Mouse (Mus musculus) midbrain, embryonic 13.5 days (tissue): ENCODE results near the gene Crxos. TPM values are rescaled to one million over a fixed set of nuclear protein-coding genes. Genes with fewer than 3 reads are reported as not detected.

Experiments used
- ATAC-seq: fragments of 200-750 bp; cut with Nextera tagmentation; 2 replicates; pipeline ENCODE4 v1.8.0; 2017; ENCODE audit warnings: mild to moderate bottlenecking, moderate TSS enrichment, moderate library complexity
- H3K27ac ChIP-seq: fragments of 300-500 bp; sonication (generic); 2 replicates; pipeline ENCODE4 v1.5.1; 2015; ENCODE audit warnings: inconsistent platforms, mild to moderate bottlenecking, moderate library complexity
- H3K27me3 ChIP-seq: fragments of 300-500 bp; sonication (generic); 2 replicates; pipeline ENCODE4 v1.6.1; 2015; ENCODE audit warnings: mild to moderate bottlenecking, inconsistent platforms
- H3K36me3 ChIP-seq: fragments of 300-500 bp; sonication (generic); 2 replicates; pipeline ENCODE4 v1.6.1; 2015; ENCODE audit warnings: mild to moderate bottlenecking, inconsistent platforms
- H3K4me1 ChIP-seq: fragments of 300-500 bp; sonication (generic); replicated peaks from 2 replicates; pipeline ENCODE4 v1.6.1; 2015; ENCODE audit warnings: inconsistent platforms
- H3K4me2 ChIP-seq: fragments of 300-500 bp; sonication (generic); replicated peaks from 2 replicates; pipeline ENCODE4 v1.6.1; 2015; ENCODE audit warnings: moderate library complexity, mild to moderate bottlenecking, inconsistent platforms
- H3K4me3 ChIP-seq: fragments of 300-500 bp; sonication (generic); replicated peaks from 2 replicates; pipeline ENCODE4 v1.5.1; 2015; ENCODE audit warnings: mild to moderate bottlenecking, inconsistent platforms
- H3K9ac ChIP-seq: fragments of 300-500 bp; sonication (generic); replicated peaks from 2 replicates; pipeline ENCODE4 v1.6.1; 2015; ENCODE audit warnings: mild to moderate bottlenecking, inconsistent platforms
- H3K9me3 ChIP-seq: fragments of 300-500 bp; sonication (generic); 2 replicates; pipeline ENCODE4 v1.6.1; 2016; ENCODE audit warnings: mild to moderate bottlenecking, inconsistent platforms
- WGBS: fragments of 180-500 bp; shearing (Covaris S2); methylation state at CpG from one replicate; pipeline ENCODE4 v1.1.7; 2015; 5-methylcytosine and 5-hydroxymethylcytosine counted together
- polyA plus RNA-seq: library from polyadenylated mRNA; unstranded; fragments of >200 nt; fragmentation: Nextera tagmentation; extraction: Ambion mirVana; gene quantifications from 2 replicates; pipeline ENCODE4 v1.2.1, GENCODE M21; 2015

Crxos gene
- polyA plus RNA-seq, 1 experiment from 2014 or later, result 0.81 TPM

DNA sequence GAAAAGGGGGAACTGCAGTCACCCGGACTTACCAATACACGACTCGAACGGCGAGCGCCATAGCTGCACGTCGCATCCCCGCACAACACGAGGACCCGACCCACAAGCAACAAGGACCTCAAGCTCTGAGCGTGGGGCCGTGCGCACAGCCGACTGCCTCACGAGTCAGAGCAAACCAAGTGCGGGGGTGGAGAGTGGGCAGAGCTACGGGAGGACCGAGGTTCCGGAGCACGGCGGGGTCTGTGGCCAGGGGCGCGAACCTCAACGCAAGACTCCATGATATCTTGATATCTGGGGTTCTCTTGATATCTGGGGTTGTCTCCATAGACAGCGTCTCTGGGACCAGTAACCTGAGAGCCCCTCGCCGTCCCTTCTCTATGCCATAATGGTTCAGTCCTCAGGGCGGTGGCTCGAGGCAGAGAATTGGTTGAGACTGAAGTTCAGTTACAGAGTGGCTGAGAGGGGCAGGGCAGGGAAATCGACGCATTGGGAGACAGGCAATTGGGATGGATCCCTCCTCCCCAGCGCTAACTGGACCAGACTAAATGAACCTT lies 39.9 kb downstream of the Crxos start, which contains the start of gene Selenow:
Gene Selenow (minus strand): TSS at position 183 of the 554 bp plus-strand sequence.
- peak; percentile 95 for ATAC-seq
- 0% methylated on average over 33 of the region's 33 CpGs for WGBS
- peaks cover 32% of the 10 kb centered on the region for H3K36me3 ChIP-seq

DNA sequence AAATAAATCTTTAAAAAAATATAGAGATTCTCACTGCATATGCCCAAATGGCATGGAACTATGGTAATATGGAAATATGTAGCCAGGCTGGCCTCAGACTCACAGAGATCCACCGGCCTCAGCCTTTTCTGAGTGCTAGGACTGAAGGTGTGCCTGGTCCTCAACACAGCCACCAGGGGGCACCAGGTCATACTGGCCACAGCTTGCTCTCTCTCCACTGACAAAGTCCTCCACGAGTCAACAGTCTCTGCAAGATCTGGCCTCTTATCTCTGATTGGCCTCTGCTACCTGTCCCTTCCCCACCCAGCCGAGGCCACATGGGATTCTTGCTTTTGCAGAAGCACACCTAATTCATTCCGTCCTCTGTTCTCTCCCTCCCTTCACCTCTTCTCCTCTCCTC lies 47.5 kb downstream of the Crxos start:
- ATAC-seq, result 0 out of 2 replicates have a peak, but pooled peaks have one; percentile 24
- Histone ChIP-seq H3K9ac (no peak overlapping the region), H3K4me2 (no peak overlapping the region), H3K36me3 (peaks cover 2% of the 10 kb centered on the region), H3K27me3 (0 out of 2 replicates have a peak, but pooled peaks cover 3% of the 10 kb centered on the region), H3K4me1 (no peaks in the 10 kb centered on the region), H3K9me3 (0 out of 2 replicates have a peak, but pooled peaks cover 2% of the 10 kb centered on the region), H3K27ac (no peak overlapping the region), H3K4me3 (no peak overlapping the region)
- 38% methylated on average over 4 of the region's 4 CpGs for WGBS

More for the DNA sequence above, 39.9 kb downstream of the Crxos start, which contains the start of gene Selenow:
- H3K27ac ChIP-seq, result peak within 1 kb of the TSS; percentile 71
- H3K9me3 ChIP-seq, result no peaks in the 10 kb centered on the region
- peak within 1 kb of the TSS; percentile 75 for H3K9ac ChIP-seq
- 0 out of 2 replicates have a peak, but pooled peaks cover 9% of the 10 kb centered on the region for H3K27me3 ChIP-seq
- peaks cover 23% of the 10 kb centered on the region for H3K4me1 ChIP-seq
- peak within 1 kb of the TSS; percentile 85 for H3K4me2 ChIP-seq
- peak within 1 kb of the TSS; percentile 80 for H3K4me3 ChIP-seq

DNA sequence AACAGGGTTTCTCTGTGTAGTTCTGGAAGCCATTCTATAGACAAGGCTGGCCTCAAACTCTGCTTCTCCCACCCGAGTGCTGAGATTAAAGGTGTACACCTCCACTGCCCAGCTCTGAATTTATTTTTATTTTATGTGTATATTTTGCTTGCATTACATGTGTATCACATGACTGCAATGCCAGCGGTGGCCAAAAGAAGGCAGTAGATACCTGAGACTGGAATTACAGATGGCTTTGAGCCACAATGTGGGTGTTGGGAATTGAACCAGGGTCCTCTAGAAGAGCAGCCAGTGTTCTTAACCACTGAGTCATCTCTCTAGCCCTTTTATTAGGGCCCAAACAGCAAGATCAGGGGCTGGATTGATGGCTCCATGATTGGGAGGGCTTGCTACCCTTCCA lies 48.1 kb downstream of the Crxos start:
- no peak overlapping the region for H3K4me2 ChIP-seq
- peaks cover 8% of the 10 kb centered on the region for H3K36me3 ChIP-seq
- H3K27me3 ChIP-seq, result no peaks in the 10 kb centered on the region
- 0 out of 2 replicates have a peak, but pooled peaks cover 3% of the 10 kb centered on the region for H3K9me3 ChIP-seq
- 63% methylated on average over 2 of the region's 2 CpGs for WGBS
- no peak overlapping the region for H3K9ac ChIP-seq
- no peaks in the 10 kb centered on the region for H3K4me1 ChIP-seq
- no peak overlapping the region for H3K27ac ChIP-seq
- ATAC-seq, result no peak
- H3K4me3 ChIP-seq, result no peak overlapping the region

DNA sequence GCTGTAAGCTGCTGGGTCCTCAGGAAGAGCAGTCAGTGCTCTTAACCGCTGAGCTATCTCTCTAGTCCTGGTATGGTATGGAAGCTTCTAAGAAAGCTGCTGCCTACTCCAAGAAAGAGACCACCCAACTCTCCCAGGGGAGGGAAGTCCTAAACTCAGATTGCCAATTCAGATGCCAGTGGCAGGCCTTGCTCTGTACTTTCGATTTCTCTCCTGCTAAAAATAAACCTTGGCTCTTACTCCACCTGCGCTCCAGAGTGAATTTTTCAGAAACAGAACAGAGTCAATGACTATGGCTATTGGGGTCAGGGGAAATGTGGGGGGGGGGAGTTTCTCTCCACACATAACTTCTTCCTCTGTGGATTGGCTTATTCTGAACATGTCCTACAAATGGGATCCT lies 49.2 kb downstream of the Crxos start:
- no peak overlapping the region for H3K27ac ChIP-seq
- no peaks in the 10 kb centered on the region for H3K27me3 ChIP-seq
- 0 out of 2 replicates have a peak, but pooled peaks cover 3% of the 10 kb centered on the region for H3K9me3 ChIP-seq
- H3K36me3 ChIP-seq, result peaks cover 19% of the 10 kb centered on the region
- no peaks in the 10 kb centered on the region for H3K4me1 ChIP-seq
- no peak overlapping the region for H3K9ac ChIP-seq
- no peak for ATAC-seq
- WGBS, result 73% methylated on average over 3 of the region's 3 CpGs
- H3K4me3 ChIP-seq, result no peak overlapping the region
- no peak overlapping the region for H3K4me2 ChIP-seq

DNA sequence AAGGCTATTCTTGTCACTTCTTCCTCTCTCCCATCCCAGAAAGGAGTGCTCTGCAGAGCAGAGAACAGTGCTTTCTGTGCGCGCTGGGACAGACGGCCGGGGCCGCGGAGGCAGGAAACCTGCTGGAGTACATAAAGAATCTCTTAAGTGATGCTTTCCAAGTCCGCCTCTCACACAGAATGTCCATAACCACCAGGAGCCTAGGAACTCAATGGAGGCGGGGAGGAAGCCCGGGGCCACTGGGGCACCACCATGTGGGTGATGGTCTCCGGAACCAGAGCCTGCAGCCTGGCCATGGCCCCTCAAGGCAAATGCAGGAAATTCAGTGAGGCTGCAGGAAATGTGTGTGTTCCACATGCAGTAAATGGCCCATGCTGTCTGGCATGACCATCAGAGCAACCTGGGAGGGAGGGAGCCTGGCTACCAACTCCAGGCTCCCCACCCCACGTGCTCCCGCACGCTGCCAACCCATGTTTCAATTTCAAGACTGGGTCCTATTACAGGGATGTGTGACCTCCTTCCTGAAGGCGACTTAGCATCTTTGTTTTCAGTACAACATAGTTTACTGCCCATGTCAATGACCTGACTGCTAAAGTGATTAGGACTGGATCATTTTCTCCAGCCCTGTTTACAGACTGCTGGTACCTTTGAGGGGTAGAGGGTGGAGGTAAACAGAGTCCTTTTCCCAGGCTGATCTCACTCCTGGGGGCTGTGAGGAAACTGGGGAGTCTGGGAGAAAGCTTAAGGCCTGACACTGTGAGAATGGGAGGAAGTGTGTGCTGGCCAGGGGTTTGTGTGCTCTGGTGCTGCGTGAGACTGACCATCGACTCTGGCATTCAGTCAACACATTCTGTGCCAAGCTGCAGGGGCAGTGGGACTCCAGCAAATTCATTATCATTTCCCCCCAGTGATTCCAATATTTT lies 51.3 kb downstream of the Crxos start:
- no peak overlapping the region for H3K9ac ChIP-seq
- no peaks in the 10 kb centered on the region for H3K4me1 ChIP-seq
- no peak overlapping the region for H3K4me3 ChIP-seq
- no peak for ATAC-seq
- H3K9me3 ChIP-seq, result 0 out of 2 replicates have a peak, but pooled peaks cover 3% of the 10 kb centered on the region
- H3K27ac ChIP-seq, result no peak overlapping the region; the same call in 1 of the 2 replicates
- WGBS, result 64% methylated on average over 16 of the region's 16 CpGs
- no peaks in the 10 kb centered on the region for H3K27me3 ChIP-seq
- no peak overlapping the region for H3K4me2 ChIP-seq
- peaks cover 40% of the 10 kb centered on the region for H3K36me3 ChIP-seq

DNA sequence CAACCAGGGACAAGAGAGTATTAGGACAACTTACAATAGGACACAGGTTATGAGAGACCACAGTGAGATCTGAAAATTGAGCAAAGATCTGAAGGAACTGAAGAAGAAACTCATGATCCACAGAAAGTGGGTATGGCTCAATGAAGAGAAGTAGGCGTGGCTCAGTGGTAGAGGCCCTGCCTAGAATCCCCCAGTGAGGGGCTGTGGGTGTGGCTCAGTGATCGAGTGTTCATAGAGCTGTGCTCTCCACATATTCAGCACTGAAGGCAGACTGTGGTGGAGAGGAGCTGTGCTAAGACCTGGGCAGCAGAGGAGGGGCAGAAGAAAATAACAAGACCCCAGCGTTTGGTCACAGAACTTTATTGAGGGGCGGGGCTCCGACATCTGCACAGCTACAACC lies 55.1 kb downstream of the Crxos start:
- Histone ChIP-seq H3K4me2 (no peak overlapping the region), H3K36me3 (peaks cover 78% of the 10 kb centered on the region), H3K9ac (no peak overlapping the region), H3K4me3 (no peak overlapping the region), H3K27me3 (no peaks in the 10 kb centered on the region), H3K9me3 (0 out of 2 replicates have a peak, but pooled peaks cover 3% of the 10 kb centered on the region), H3K27ac (no peak overlapping the region), H3K4me1 (no peaks in the 10 kb centered on the region)
- no peak for ATAC-seq
- 96% methylated on average over 5 of the region's 5 CpGs for WGBS

DNA sequence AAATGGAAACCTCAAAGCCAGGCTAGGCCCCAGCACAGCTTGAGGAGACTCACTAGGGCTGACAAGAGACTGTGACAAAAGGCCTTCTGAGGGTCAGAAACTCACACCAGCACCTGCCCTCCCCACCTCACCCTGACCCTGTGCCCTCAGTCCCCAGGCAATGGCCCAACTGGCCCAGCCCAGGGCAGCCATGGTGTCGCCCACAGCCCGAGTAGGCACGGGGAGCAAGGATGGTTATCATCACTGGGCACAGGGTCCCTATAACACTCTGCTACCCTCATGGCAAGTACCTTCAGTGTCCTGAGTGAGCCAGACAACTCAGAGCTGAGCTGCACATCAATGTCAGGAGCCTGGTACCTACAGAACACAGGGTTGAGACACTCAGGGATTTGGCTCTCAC lies 56.2 kb downstream of the Crxos start:
- H3K36me3 ChIP-seq, result peaks cover 89% of the 10 kb centered on the region
- no peak overlapping the region for H3K4me2 ChIP-seq
- no peak overlapping the region for H3K4me3 ChIP-seq
- no peak overlapping the region for H3K27ac ChIP-seq
- H3K27me3 ChIP-seq, result no peaks in the 10 kb centered on the region
- H3K9ac ChIP-seq, result no peak overlapping the region
- peaks cover 5% of the 10 kb centered on the region; the same call in 1 of the 2 replicates for H3K4me1 ChIP-seq
- H3K9me3 ChIP-seq, result 0 out of 2 replicates have a peak, but pooled peaks cover 3% of the 10 kb centered on the region
- peak; percentile 11; the same call in 1 of the 2 replicates for ATAC-seq
- 96% methylated on average over 3 of the region's 3 CpGs for WGBS

DNA sequence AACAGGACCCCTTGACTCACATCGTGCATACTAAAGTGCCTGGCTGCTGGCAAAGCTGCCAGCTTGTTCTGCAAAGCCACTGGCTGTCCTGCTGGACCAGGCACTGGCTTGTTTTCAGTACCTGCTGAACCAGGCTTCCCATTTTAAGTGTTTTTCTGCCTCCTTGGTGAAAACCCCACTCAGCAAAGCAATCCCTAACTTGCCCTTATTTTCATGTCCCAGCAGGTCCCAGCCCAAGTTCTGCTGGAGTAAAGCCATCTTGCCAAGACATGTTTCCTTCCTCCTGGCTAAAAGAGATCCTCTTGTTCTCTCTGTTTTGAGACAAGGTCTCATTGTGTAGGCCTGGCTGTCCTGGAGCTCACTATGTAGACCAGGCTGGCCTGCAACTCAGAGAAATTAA lies 61.9 kb downstream of the Crxos start:
- no peaks in the 10 kb centered on the region for H3K9me3 ChIP-seq
- H3K36me3 ChIP-seq, result peaks cover 51% of the 10 kb centered on the region
- H3K9ac ChIP-seq, result no peak overlapping the region
- H3K4me3 ChIP-seq, result peak overlapping the region; percentile 67
- WGBS, result 93% methylated on average over 1 of the region's 1 CpGs
- no peaks in the 10 kb centered on the region for H3K27me3 ChIP-seq
- H3K27ac ChIP-seq, result no peak overlapping the region
- H3K4me1 ChIP-seq, result peaks cover 34% of the 10 kb centered on the region
- peak overlapping the region; percentile 93 for H3K4me2 ChIP-seq
- no peak for ATAC-seq

DNA sequence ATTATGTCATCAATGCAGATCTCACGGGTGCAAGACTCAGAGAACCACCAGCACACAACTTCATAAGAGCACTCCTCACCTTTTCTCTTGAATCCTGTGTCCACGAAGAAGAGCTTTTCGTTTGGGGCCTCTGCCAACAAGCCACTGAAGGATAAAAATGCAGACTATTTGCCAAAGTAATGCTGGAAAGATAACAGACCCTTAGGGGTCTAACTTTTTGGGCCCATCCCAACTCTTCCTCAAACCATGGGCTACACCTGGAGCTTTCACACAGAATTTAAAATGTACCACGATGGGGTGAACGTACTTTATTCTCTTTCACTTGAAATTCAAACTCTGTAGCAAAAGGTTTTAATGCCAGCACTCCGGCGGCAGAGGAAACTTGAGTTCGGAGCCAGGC lies 62.8 kb downstream of the Crxos start:
- ATAC-seq, result no peak
- Histone ChIP-seq H3K36me3 (peaks cover 42% of the 10 kb centered on the region), H3K27ac (peak overlapping the region; percentile 94; the same call in 1 of the 2 replicates), H3K4me1 (peaks cover 34% of the 10 kb centered on the region), H3K9ac (peak overlapping the region; percentile 71), H3K4me2 (peak overlapping the region; percentile 93), H3K27me3 (no peaks in the 10 kb centered on the region), H3K4me3 (peak overlapping the region; percentile 67), H3K9me3 (no peaks in the 10 kb centered on the region)
- WGBS, result 6% methylated on average over 8 of the region's 8 CpGs

DNA sequence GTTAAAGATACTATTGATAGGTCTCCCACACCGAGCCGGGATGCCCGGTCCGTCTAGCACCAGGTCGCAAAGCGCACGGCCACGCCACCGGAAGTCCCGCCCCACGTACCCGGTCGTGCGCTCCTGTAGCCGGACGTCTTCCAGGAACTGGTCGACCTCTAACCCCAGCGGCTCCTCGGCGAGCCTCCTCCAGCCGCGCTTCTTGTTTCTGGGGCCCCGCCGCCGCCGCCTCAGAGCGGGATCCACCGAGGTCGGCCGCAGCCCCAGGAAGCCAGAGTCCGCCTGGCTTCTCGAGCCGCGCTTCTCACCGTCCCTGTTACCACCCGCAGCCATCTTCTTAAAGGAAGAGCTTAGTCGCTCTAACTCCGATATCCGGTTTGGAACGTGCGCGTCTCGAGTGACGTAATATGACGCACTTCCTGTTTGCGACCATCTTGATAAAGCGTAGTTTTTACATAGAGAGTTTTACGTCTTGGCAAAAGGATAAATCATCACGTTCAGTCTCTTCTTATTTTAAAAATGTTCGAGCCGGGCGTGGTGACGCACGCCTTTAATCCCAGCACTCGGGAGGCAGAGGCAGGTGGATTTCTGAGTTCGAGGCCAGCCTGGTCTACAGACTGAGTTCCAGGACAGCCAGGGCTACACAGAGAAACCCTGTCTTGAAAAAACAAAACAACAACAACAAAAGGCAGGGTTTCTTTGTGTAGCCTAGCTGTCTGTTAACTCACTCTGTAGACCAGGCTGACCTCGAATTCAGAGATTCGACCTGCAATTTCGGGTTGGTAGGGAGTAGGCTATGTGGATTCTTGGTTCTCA lies 63.5 kb downstream of the Crxos start, which contains the start of gene Nop53:
Gene Nop53 (minus strand): TSS at position 354 of the 816 bp plus-strand sequence.
- Histone ChIP-seq H3K27me3 (no peaks in the 10 kb centered on the region), H3K9me3 (no peaks in the 10 kb centered on the region), H3K4me1 (peaks cover 34% of the 10 kb centered on the region), H3K27ac (peak within 1 kb of the TSS; percentile 94), H3K4me2 (peak within 1 kb of the TSS; percentile 93), H3K9ac (peak within 1 kb of the TSS; percentile 71), H3K36me3 (peaks cover 35% of the 10 kb centered on the region), H3K4me3 (peak within 1 kb of the TSS; percentile 67)
- 2% methylated on average over 59 of the region's 59 CpGs for WGBS
- peak; percentile 96 for ATAC-seq

DNA sequence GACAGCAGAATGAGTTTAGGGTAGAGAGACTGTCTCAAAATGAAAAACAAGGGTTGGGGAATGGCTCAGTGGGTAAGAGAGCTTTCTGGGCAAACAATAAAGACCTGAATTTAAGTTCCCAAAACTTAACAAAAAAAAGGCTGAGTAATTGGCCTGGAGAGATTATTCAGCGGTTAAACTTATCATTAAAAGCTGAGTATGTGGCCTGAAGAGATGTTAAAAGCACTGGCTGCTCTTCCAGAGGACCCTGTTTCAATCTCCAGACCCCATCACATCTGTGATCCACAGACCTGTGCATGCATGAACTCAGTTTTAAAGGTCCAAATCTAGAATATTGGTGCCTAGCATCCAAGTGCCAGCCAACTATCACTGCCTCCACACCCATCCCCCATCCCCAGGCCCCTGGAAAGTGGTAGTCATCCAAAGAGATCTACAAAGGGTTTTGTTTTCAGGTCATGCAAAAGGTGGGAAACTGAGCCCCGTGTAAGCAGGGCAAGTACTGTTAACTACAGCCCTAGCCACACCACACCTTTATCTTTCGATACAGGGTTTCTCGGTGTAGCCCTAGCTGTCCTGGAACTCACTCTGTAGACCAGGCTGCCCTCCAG lies 65.3 kb downstream of the Crxos start:
- ATAC-seq, result no peak
- no peaks in the 10 kb centered on the region for H3K9me3 ChIP-seq
- H3K27me3 ChIP-seq, result no peaks in the 10 kb centered on the region
- peaks cover 16% of the 10 kb centered on the region for H3K36me3 ChIP-seq
- H3K4me1 ChIP-seq, result peaks cover 34% of the 10 kb centered on the region
- no peak overlapping the region for H3K9ac ChIP-seq
- H3K4me2 ChIP-seq, result no peak overlapping the region
- no peak overlapping the region for H3K4me3 ChIP-seq
- H3K27ac ChIP-seq, result no peak overlapping the region
- whole genome bisulfite sequencing, result 64% methylated on average over 4 of the region's 4 CpGs
